Mouse (Mus musculus) kidney, postnatal 0 days (tissue): ENCODE results near the gene Pcgf5. TPM values are rescaled to one million over a fixed set of nuclear protein-coding genes. Genes with fewer than 3 reads are reported as not detected.
"Not testable (repeated sequence)": the region's sequence is repeated elsewhere in the genome, so short reads cannot be mapped to it uniquely, and the experiment has no call there.

Experiments
- ATAC-seq: fragments of 200-750 bp; cut with Nextera tagmentation; replicated peaks from 2 replicates; pipeline ENCODE4 v1.8.0; 2017; ENCODE audit warnings: low read depth, moderate number of reproducible peaks, moderate TSS enrichment, moderate library complexity; ENCODE audit not compliant: low FRiP score
- DNase-seq: peaks from one replicate; pipeline ENCODE4 v3.0.0-alpha.2; 2016; ENCODE audit warnings: low spot score
- H3K27ac ChIP-seq: fragments of 300-500 bp; sonication (generic); 2 replicates; pipeline ENCODE4 v1.5.1; 2014; ENCODE audit warnings: mild to moderate bottlenecking
- H3K27me3 ChIP-seq: fragments of 300-500 bp; sonication (generic); 2 replicates; pipeline ENCODE4 v1.6.1; 2014; ENCODE audit warnings: low read length, mixed read lengths; ENCODE audit not compliant: insufficient read depth
- H3K36me3 ChIP-seq: fragments of 300-500 bp; sonication (generic); 2 replicates; pipeline ENCODE4 v1.6.1; 2014; ENCODE audit warnings: low read length, mixed read lengths; ENCODE audit not compliant: insufficient read depth
- H3K4me1 ChIP-seq: fragments of 300-500 bp; sonication (generic); replicated peaks from 2 replicates; pipeline ENCODE4 v1.6.1; 2014; ENCODE audit warnings: antibody characterized with exemption, low read length, mixed read lengths; ENCODE audit not compliant: insufficient read depth
- H3K4me2 ChIP-seq: fragments of 300-500 bp; sonication (generic); 2 replicates; pipeline ENCODE4 v1.6.1; 2014; ENCODE audit warnings: mild to moderate bottlenecking, low read length, moderate library complexity, mixed read lengths
- H3K4me3 ChIP-seq: fragments of 300-500 bp; sonication (generic); replicated peaks from 2 replicates; pipeline ENCODE4 v1.5.1; 2014; ENCODE audit warnings: low read depth, low read length
- H3K9ac ChIP-seq: fragments of 300-500 bp; sonication (generic); 2 replicates; pipeline ENCODE4 v1.6.1; 2014; ENCODE audit warnings: low read depth, low read length
- H3K9me3 ChIP-seq: fragments of 300-500 bp; sonication (generic); replicated peaks from 2 replicates; pipeline ENCODE4 v1.6.1; 2016; ENCODE audit warnings: low read length, inconsistent platforms, mixed read lengths
- CTCF ChIP-seq: IDR thresholded peaks from 2 replicates; pipeline ENCODE4 v1.5.1; 2016; ENCODE audit warnings: antibody characterized with exemption, low read depth, mild to moderate bottlenecking, moderate library complexity
- WGBS: fragments of 180-500 bp; shearing (Covaris S2); extraction: QIAGEN DNeasy Blood & Tissue Kit; methylation state at CpG from one replicate; pipeline ENCODE4 v1.1.7; 2014; 5-methylcytosine and 5-hydroxymethylcytosine counted together
- polyA plus RNA-seq: library from polyadenylated mRNA; unstranded; fragments of >200 nt; fragmentation: Nextera tagmentation; extraction: Ambion mirVana; gene quantifications from 2 replicates; pipeline ENCODE4 v1.2.1, GENCODE M21; 2015

Gene Pcgf5
- polyA plus RNA-seq, 1 experiment from 2014 or later, result 12.5 TPM

- no peaks in the 10 kb centered on the region for H3K4me1 ChIP-seq
- 92% methylated on average over 1 of the region's 1 CpGs for WGBS
- H3K9me3 ChIP-seq, result no peaks in the 10 kb centered on the region
- H3K27me3 ChIP-seq, result no peaks in the 10 kb centered on the region
- no peak overlapping the region for H3K4me3 ChIP-seq
- no peak overlapping the region for H3K27ac ChIP-seq
- H3K36me3 ChIP-seq, result no peaks in the 10 kb centered on the region
- DNase-seq, result no peak
- no peak for TF ChIP-seq CTCF
- no peak overlapping the region for H3K4me2 ChIP-seq
- no peak overlapping the region for H3K9ac ChIP-seq
- ATAC-seq, result no peak
These were observed 81.2 kb downstream of the Pcgf5 start for GRCm38 (mm10) chr19:36429354-36429753.

DNA sequence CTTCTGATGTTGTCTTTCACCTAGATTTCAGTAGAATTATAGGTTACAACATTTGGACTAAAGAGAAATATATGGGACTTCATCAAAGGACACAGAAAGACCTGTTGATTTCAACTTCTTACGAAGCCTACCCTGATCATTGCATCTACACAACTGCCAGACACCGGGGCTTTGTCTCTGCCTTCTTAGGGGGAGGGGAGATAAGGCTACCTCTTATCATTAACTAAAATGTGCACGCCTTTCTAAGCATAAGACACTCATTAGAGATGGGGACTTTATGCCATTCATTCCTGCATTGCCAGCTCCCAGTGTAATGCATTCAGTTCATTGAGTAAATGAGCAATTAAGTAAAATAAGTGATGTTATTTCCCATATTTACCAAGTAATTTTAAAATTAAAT lies 85.1 kb downstream of the Pcgf5 start:
- DNase-seq (no peak), ATAC-seq (no peak)
- no peak overlapping the region for H3K27ac ChIP-seq
- TF ChIP-seq CTCF, result no peak
- no peak overlapping the region for H3K4me2 ChIP-seq
- H3K4me1 ChIP-seq, result no peaks in the 10 kb centered on the region
- no peak overlapping the region for H3K9ac ChIP-seq
- H3K9me3 ChIP-seq, result no peaks in the 10 kb centered on the region
- WGBS, result 90% methylated on average over 3 of the region's 3 CpGs
- H3K27me3 ChIP-seq, result no peaks in the 10 kb centered on the region
- H3K36me3 ChIP-seq, result no peaks in the 10 kb centered on the region
- H3K4me3 ChIP-seq, result no peak overlapping the region

GRCm38 (mm10) chr19:36439894-36440714 lies 92.0 kb downstream of the Pcgf5 start:
- Histone ChIP-seq H3K4me1 (no peaks in the 10 kb centered on the region), H3K27ac (no peak overlapping the region), H3K36me3 (no peaks in the 10 kb centered on the region), H3K4me2 (no peak overlapping the region), H3K27me3 (no peaks in the 10 kb centered on the region), H3K9ac (no peak overlapping the region), H3K9me3 (no peaks in the 10 kb centered on the region), H3K4me3 (no peak overlapping the region)
- DNase-seq (peak; percentile 75), ATAC-seq (no peak)
- 56% methylated on average over 9 of the region's 9 CpGs for WGBS
- peak; percentile 91 for TF ChIP-seq CTCF

- no peaks in the 10 kb centered on the region for H3K27me3 ChIP-seq
- no peak overlapping the region for H3K27ac ChIP-seq
- ATAC-seq (no peak), DNase-seq (no peak)
- H3K4me3 ChIP-seq, result no peak overlapping the region
- H3K36me3 ChIP-seq, result no peaks in the 10 kb centered on the region
- no peaks in the 10 kb centered on the region for H3K4me1 ChIP-seq
- H3K4me2 ChIP-seq, result no peak overlapping the region
- TF ChIP-seq CTCF, result no peak
- no peaks in the 10 kb centered on the region for H3K9me3 ChIP-seq
- no peak overlapping the region for H3K9ac ChIP-seq
- WGBS, result 83% methylated on average over 3 of the region's 3 CpGs
These were observed 103.0 kb downstream of the Pcgf5 start for GRCm38 (mm10) chr19:36450997-36451608.

DNA sequence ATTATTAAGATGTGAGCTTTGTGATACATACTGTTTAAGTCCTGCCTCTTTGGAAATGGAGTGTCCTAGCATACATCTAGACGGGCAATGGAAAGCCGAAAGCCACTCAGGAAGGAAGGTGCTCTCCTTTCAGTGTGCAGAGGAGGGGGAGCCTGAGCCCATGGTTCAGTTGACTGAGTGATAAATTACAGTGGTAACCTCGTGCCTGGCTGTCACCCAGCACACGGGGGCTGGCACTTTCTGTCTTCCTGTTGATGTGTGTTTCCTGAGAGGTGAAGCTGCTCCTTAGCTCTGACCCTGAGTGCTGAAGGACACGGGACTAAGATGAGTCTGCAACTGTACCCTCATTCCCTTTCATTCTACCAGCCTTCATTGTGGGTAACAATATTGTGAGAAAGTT lies 103.6 kb downstream of the Pcgf5 start:
- Histone ChIP-seq H3K4me3 (no peak overlapping the region), H3K9ac (no peak overlapping the region), H3K4me1 (no peaks in the 10 kb centered on the region), H3K27ac (no peak overlapping the region), H3K27me3 (no peaks in the 10 kb centered on the region), H3K36me3 (no peaks in the 10 kb centered on the region), H3K9me3 (no peaks in the 10 kb centered on the region), H3K4me2 (no peak overlapping the region)
- DNase-seq, result peak; percentile 5
- TF ChIP-seq CTCF, result no peak
- WGBS, result 9% methylated on average over 5 of the region's 5 CpGs
- 0 out of 2 replicates have a peak, but pooled peaks have one; percentile 13 for ATAC-seq

GRCm38 (mm10) chr19:36452210-36452609 lies 104.1 kb downstream of the Pcgf5 start:
- H3K9me3 ChIP-seq, DNase-seq, H3K27ac ChIP-seq, ATAC-seq, H3K4me1 ChIP-seq, H3K9ac ChIP-seq, H3K4me3 ChIP-seq, H3K36me3 ChIP-seq, H3K27me3 ChIP-seq, H3K4me2 ChIP-seq: not testable (repeated sequence)
- 49% methylated on average over 3 of the region's 3 CpGs for WGBS
